Mouse (Mus musculus): ENCODE results near the gene Zyx. TPM values are rescaled to one million over a fixed set of nuclear protein-coding genes. Genes with fewer than 3 reads are reported as not detected.

Zyx gene
- polyA plus RNA-seq, 1 experiment from 2014 or later: 113 TPM

DNA sequence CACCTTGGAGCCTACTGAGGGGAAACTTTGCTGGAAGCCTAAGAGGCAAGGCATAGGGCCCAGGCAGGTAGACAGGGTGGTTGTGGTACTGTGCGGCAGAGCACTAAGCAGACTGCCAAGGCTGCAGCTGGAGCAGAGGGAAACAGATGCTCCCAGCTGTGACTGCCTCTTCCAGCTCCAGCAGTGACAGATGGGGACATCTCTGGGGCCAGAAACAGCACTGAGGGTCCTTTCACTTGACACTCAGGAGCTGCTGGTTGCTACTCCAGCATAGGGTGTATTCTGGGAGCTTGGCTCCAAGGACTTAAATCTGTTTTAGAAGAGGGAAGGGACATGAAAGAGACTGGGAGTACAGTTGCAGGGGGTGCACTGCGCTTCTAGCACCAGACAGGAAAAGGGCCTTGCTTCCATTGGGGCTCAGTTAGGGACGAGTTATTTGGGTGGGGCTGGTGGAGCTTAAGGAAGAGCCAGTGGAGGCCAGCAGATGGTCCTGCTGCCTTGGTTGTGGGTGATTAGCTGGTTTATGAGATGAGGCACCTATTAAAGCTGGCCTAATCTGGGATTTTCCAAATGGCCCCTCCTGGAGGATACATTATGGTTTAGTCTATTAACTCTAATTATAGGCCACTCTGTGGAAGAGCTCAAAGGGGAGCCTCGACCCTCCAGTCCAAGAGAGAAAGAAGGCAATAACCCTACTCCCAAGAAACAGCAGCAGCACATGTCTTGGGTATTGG lies 21.4 kb downstream of the Zyx start:
- WGBS: 50% methylated on average over 4 of the region's 4 CpGs

DNA sequence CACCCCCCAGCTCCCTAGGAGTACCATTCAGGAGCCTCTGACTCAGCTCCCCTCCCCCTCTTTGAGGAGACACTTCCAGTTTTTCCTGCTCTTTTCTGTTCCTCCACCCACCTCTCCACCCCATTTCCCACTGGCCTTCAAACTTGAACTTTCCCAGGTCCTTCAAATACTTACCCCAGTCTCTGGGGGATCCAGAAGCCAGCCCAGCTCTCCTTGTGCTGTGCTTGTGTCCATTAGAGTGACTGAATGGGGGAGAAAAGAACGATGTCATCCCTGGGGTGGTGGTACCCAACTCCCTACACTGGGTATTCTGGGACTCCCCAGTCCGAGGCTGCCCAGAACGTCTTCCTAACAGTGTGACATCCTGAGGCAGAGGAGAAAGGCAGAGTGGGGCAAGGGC lies 22.6 kb downstream of the Zyx start:
- Histone ChIP-seq H3K4me3 (ENCODE audit: low read depth, low read length) (0 out of 2 replicates have a peak overlapping the region, but pooled peaks have one; percentile 56), H3K9me3 (ENCODE audit: control insufficient read depth, low read length) (no peaks in the 10 kb centered on the region), H3K9ac (ENCODE audit: low read depth, low read length) (no peak overlapping the region), H3K36me3 (ENCODE audit: control insufficient read depth, insufficient read depth, low read length) (no peaks in the 10 kb centered on the region), H3K27ac (ENCODE audit: low read depth, low read length) (no peak overlapping the region), H3K27me3 (replicated peaks; ENCODE audit: control insufficient read depth, insufficient read depth, low read length) (no peaks in the 10 kb centered on the region), H3K4me2 (peak overlapping the region; percentile 95; the same call in 1 of the 2 replicates), H3K4me1 (replicated peaks; ENCODE audit: control insufficient read depth, insufficient read depth, low read length) (no peaks in the 10 kb centered on the region)
- 17% methylated on average over 3 of the region's 3 CpGs for WGBS
- DNase-seq (ENCODE audit: low spot score) (no peak), ATAC-seq (replicated peaks; ENCODE audit: low FRiP score) (0 out of 2 replicates have a peak, but pooled peaks have one; percentile 3)

More for the DNA sequence above, 21.4 kb downstream of the Zyx start:
- no peaks in the 10 kb centered on the region for H3K9me3 ChIP-seq (ENCODE audit: control insufficient read depth, low read length)
- no peak overlapping the region for H3K9ac ChIP-seq (ENCODE audit: low read depth, low read length)
- H3K36me3 ChIP-seq (ENCODE audit: control insufficient read depth, insufficient read depth, low read length): no peaks in the 10 kb centered on the region
- DNase-seq (ENCODE audit: low spot score): no peak
- ATAC-seq (replicated peaks; ENCODE audit: low FRiP score): no peak
- H3K27ac ChIP-seq (ENCODE audit: low read depth, low read length): no peak overlapping the region
- no peak overlapping the region for H3K4me2 ChIP-seq
- H3K27me3 ChIP-seq (replicated peaks; ENCODE audit: control insufficient read depth, insufficient read depth, low read length): no peaks in the 10 kb centered on the region
- no peak overlapping the region for H3K4me3 ChIP-seq (ENCODE audit: low read depth, low read length)
- no peaks in the 10 kb centered on the region for H3K4me1 ChIP-seq (replicated peaks; ENCODE audit: control insufficient read depth, insufficient read depth, low read length)

- Histone ChIP-seq H3K36me3 (ENCODE audit: control insufficient read depth, insufficient read depth, low read length) (no peaks in the 10 kb centered on the region), H3K4me2 (peak overlapping the region; percentile 95), H3K9me3 (ENCODE audit: control insufficient read depth, low read length) (no peaks in the 10 kb centered on the region), H3K4me1 (replicated peaks; ENCODE audit: control insufficient read depth, insufficient read depth, low read length) (no peaks in the 10 kb centered on the region), H3K4me3 (ENCODE audit: low read depth, low read length) (peak overlapping the region; percentile 56; the same call in 1 of the 2 replicates), H3K27ac (ENCODE audit: low read depth, low read length) (no peak overlapping the region), H3K27me3 (replicated peaks; ENCODE audit: control insufficient read depth, insufficient read depth, low read length) (no peaks in the 10 kb centered on the region), H3K9ac (ENCODE audit: low read depth, low read length) (no peak overlapping the region)
- ATAC-seq (replicated peaks; ENCODE audit: low FRiP score): peak; percentile 25
- no peak for DNase-seq (ENCODE audit: low spot score)
- WGBS: 27% methylated on average over 9 of the region's 9 CpGs
Measured at GRCm38 (mm10) chr6:42372421-42372815, 23.0 kb downstream of the Zyx start.

DNA sequence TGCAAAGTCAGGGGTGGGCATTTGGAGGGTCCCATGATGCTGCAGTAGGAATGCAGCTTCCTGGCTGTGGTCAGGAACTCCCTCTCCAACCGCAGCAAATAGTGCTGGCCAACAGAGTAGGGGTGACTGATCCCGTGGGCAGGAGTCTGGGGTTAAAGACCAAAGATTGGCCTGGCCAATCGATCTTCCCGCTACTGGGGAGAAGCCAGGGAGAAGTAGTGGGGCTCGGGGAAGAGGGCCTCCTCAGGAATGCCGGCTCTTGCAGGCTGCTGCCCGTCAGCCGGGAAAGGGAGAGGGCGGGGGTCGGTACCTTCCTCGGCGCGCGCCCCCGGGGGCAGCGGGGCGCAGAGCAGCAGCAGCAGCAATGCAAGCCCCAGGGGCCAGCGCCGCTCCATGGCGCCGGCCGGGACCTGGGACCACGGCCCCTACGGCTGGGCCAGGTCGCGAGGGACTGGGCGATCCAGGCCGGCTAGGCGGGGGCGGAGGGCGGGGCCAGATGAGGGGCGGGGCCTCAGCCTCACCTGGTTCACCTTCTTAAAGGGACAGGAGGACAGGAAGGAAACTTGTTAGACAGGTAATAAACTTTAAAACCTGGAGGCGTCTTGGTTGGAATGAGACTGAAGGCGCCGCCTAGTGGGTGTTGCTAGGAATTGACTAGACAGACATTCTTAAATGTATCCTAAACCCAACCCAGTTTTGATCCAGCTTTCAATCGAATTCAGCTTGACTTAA lies 23.6 kb downstream of the Zyx start, which contains the start of gene Epha1:
Gene Epha1 (minus strand): TSS at position 453 of the 732 bp plus-strand sequence.
- peak within 1 kb of the TSS; percentile 46; the same call in 1 of the 2 replicates for H3K27ac ChIP-seq (ENCODE audit: low read depth, low read length)
- peak within 1 kb of the TSS; percentile 56 for H3K4me3 ChIP-seq (ENCODE audit: low read depth, low read length)
- H3K9me3 ChIP-seq (ENCODE audit: control insufficient read depth, low read length): no peaks in the 10 kb centered on the region
- no peaks in the 10 kb centered on the region for H3K27me3 ChIP-seq (replicated peaks; ENCODE audit: control insufficient read depth, insufficient read depth, low read length)
- 1% methylated on average over 29 of the region's 36 CpGs for WGBS
- peak within 1 kb of the TSS; percentile 95 for H3K4me2 ChIP-seq
- peak within 1 kb of the TSS; percentile 51 for H3K9ac ChIP-seq (ENCODE audit: low read depth, low read length)
- DNase-seq (ENCODE audit: low spot score) (peak; percentile 55), ATAC-seq (replicated peaks; ENCODE audit: low FRiP score) (peak; percentile 77)
- no peaks in the 10 kb centered on the region for H3K4me1 ChIP-seq (replicated peaks; ENCODE audit: control insufficient read depth, insufficient read depth, low read length)
- no peaks in the 10 kb centered on the region for H3K36me3 ChIP-seq (ENCODE audit: control insufficient read depth, insufficient read depth, low read length)

- Histone ChIP-seq H3K9ac (ENCODE audit: low read depth, low read length) (0 out of 2 replicates have a peak overlapping the region, but pooled peaks have one; percentile 51), H3K4me3 (ENCODE audit: low read depth, low read length) (peak overlapping the region; percentile 56), H3K4me1 (replicated peaks; ENCODE audit: control insufficient read depth, insufficient read depth, low read length) (no peaks in the 10 kb centered on the region), H3K36me3 (ENCODE audit: control insufficient read depth, insufficient read depth, low read length) (no peaks in the 10 kb centered on the region), H3K4me2 (peak overlapping the region; percentile 95), H3K27me3 (replicated peaks; ENCODE audit: control insufficient read depth, insufficient read depth, low read length) (no peaks in the 10 kb centered on the region), H3K27ac (ENCODE audit: low read depth, low read length) (no peak overlapping the region), H3K9me3 (ENCODE audit: control insufficient read depth, low read length) (no peaks in the 10 kb centered on the region)
- no peak for DNase-seq (ENCODE audit: low spot score)
- no peak for ATAC-seq (replicated peaks; ENCODE audit: low FRiP score)
- WGBS: 41% methylated on average over 7 of the region's 7 CpGs
Measured at GRCm38 (mm10) chr6:42373669-42374430, 24.4 kb downstream of the Zyx start.

- no peak for DNase-seq (ENCODE audit: low spot score)
Measured at GRCm38 (mm10) chr6:42374701-42375100, 25.3 kb downstream of the Zyx start.

GRCm38 (mm10) chr6:42375131-42375530 lies 25.7 kb downstream of the Zyx start:
- Histone ChIP-seq H3K9me3 (ENCODE audit: control insufficient read depth, low read length) (no peaks in the 10 kb centered on the region), H3K4me2 (no peak overlapping the region), H3K4me3 (ENCODE audit: low read depth, low read length) (no peak overlapping the region), H3K9ac (ENCODE audit: low read depth, low read length) (no peak overlapping the region), H3K27me3 (replicated peaks; ENCODE audit: control insufficient read depth, insufficient read depth, low read length) (no peaks in the 10 kb centered on the region), H3K4me1 (replicated peaks; ENCODE audit: control insufficient read depth, insufficient read depth, low read length) (no peaks in the 10 kb centered on the region), H3K27ac (ENCODE audit: low read depth, low read length) (no peak overlapping the region), H3K36me3 (ENCODE audit: control insufficient read depth, insufficient read depth, low read length) (no peaks in the 10 kb centered on the region)
- no peak for DNase-seq (ENCODE audit: low spot score)
- 84% methylated on average over 2 of the region's 2 CpGs for WGBS
- no peak for ATAC-seq (replicated peaks; ENCODE audit: low FRiP score)

More at GRCm38 (mm10) chr6:42374701-42375100, 25.3 kb downstream of the Zyx start:
- no peaks in the 10 kb centered on the region for H3K36me3 ChIP-seq (ENCODE audit: control insufficient read depth, insufficient read depth, low read length)
- H3K27me3 ChIP-seq (replicated peaks; ENCODE audit: control insufficient read depth, insufficient read depth, low read length): no peaks in the 10 kb centered on the region
- H3K4me1 ChIP-seq (replicated peaks; ENCODE audit: control insufficient read depth, insufficient read depth, low read length): no peaks in the 10 kb centered on the region
- H3K4me2 ChIP-seq: no peak overlapping the region
- ATAC-seq (replicated peaks; ENCODE audit: low FRiP score): no peak
- WGBS: 68% methylated on average over 4 of the region's 4 CpGs
- H3K27ac ChIP-seq (ENCODE audit: low read depth, low read length): no peak overlapping the region
- no peak overlapping the region for H3K9ac ChIP-seq (ENCODE audit: low read depth, low read length)
- H3K4me3 ChIP-seq (ENCODE audit: low read depth, low read length): no peak overlapping the region
- no peaks in the 10 kb centered on the region for H3K9me3 ChIP-seq (ENCODE audit: control insufficient read depth, low read length)

DNA sequence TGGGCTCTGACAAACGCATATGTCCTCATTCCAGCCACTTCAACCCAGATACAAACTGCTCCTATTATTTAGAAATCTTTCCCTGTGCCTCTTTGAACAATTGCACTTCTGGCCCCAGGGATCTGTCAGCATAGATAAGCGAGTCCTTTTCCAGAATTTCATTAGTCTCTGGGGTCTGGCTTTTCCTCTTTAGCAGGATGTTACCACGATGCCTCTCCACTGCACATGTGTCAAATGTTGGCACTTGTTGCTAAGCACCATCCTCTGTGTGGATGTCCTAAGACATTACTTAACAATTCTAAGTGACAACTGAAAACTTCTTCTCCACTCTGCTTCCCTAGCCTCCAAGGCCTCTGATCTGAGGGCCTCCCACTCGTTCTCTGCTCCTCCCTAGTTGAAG lies 26.6 kb downstream of the Zyx start:
- Histone ChIP-seq H3K4me2 (no peak overlapping the region), H3K4me1 (replicated peaks; ENCODE audit: control insufficient read depth, insufficient read depth, low read length) (no peaks in the 10 kb centered on the region), H3K27me3 (replicated peaks; ENCODE audit: control insufficient read depth, insufficient read depth, low read length) (no peaks in the 10 kb centered on the region), H3K9ac (ENCODE audit: low read depth, low read length) (no peak overlapping the region), H3K4me3 (ENCODE audit: low read depth, low read length) (no peak overlapping the region), H3K36me3 (ENCODE audit: control insufficient read depth, insufficient read depth, low read length) (no peaks in the 10 kb centered on the region), H3K9me3 (ENCODE audit: control insufficient read depth, low read length) (no peaks in the 10 kb centered on the region), H3K27ac (ENCODE audit: low read depth, low read length) (no peak overlapping the region)
- no peak for ATAC-seq (replicated peaks; ENCODE audit: low FRiP score)
- DNase-seq (ENCODE audit: low spot score): no peak
- 32% methylated on average over 4 of the region's 4 CpGs for WGBS

All from liver, embryonic 11.5 days (tissue).